Mouse (Mus musculus) brain, embryonic 18.5 days (tissue): ENCODE results near the gene Ccl26.
"Not testable (repeated sequence)": the region's sequence is repeated elsewhere in the genome, so short reads cannot be mapped to it uniquely, and the experiment has no call there.

Experiments used
- DNase-seq: peaks from one replicate; pipeline ENCODE4 v3.0.0-alpha.2; 2012; ENCODE audit warnings: low read depth, low spot score

The Ccl26 gene

DNA sequence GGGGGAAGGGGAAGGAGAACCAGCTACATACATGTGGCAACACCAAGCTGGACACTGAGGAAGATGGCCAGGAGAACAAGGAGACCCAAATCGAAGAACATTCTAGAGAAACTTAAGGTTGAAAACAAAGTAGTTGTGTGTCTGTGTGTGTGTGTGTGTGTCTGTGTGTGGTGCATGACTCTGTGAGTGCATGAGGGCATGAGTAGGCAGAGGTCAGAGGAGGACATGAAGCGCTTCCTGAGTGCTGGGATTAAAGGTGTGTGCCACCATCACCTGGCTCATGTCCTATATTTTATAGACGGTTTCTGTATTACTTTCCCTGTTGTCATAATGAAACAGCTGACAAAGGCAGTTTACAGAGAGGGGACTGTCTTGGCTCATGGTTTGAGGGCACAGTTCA, at the start of gene Ccl26:
Gene Ccl26 (minus strand): TSS at position 101 of the 400 bp plus-strand sequence.
- no peak for DNase-seq

DNA sequence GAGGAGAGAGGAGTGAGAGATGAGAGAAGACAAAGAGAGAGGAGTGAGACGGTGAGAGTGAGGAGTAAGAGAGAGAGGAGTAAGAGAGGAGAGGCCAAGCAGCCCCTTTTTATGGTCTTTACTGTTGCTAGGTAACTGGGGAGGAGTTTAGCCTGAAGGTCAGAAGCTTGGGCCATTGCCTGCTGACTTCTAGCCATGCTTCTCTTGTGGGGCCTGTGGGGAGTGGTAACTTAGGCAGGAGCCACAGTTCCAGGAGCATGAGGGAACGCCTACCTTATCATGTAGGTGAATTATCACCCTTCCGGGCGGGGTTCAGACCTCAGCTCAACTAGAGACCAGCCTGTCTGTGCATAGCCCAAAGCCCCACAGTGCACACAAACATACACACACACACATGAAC, 46.4 kb upstream of the Ccl26 start:
- no peak for DNase-seq

GRCm38 (mm10) chr5:135607581-135607980, 44.2 kb upstream of the Ccl26 start:
- DNase-seq, result no peak

- not testable (repeated sequence) for DNase-seq
These were observed 43.3 kb upstream of the Ccl26 start for GRCm38 (mm10) chr5:135606717-135607116.

DNA sequence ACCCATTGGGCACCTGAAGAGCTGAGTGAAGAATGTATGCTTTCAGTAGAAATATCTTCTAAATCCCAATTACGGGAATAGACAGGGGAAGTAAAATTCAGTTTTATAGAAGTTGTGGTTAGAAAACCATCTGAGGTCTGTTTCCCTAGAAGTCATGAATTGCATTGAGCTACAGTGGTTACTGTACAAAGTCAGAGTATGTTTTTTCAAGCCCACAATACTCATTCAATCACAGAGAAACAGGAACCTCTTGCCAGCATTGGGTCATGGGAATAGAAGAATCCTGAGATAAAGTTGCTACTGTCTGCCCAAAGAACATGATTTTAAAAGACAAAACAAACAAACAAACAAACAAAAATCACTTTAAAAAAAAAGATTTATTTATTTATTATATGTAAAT, 41.3 kb upstream of the Ccl26 start:
- DNase-seq, result not testable (repeated sequence)

GRCm38 (mm10) chr5:135589996-135590784, 26.8 kb upstream of the Ccl26 start:
- DNase-seq, result no peak

DNA sequence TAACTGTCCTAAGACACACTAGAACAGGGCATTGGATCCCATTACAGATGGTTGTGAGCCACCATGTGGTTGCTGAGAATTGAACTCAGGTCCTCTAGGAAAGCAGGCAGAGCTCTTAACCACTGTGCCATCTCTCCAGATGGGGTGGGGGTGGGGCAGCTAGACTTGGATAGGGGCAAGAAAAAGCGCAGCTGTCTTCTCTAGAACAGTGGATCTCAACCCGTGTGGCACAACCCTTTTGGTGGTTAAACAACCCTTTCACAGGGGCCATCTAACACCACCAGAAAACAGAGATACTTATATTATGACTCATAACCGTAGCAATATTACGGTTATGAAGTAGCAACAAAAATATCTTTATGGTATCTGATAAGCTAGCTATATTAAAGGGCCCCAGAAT, 24.4 kb upstream of the Ccl26 start:
- no peak for DNase-seq

- DNase-seq, result no peak
These were observed 22.3 kb upstream of the Ccl26 start for GRCm38 (mm10) chr5:135585691-135586090.

- DNase-seq, result no peak
These were observed 19.0 kb upstream of the Ccl26 start for GRCm38 (mm10) chr5:135582330-135582729.

- peak; percentile 12 for DNase-seq
These were observed 16.0 kb upstream of the Ccl26 start for GRCm38 (mm10) chr5:135579331-135579751.

GRCm38 (mm10) chr5:135576055-135576454, 12.7 kb upstream of the Ccl26 start:
- DNase-seq, result no peak

- DNase-seq, result no peak
These were observed 9.6 kb upstream of the Ccl26 start, which contains the start of gene Ccl24 for GRCm38 (mm10) chr5:135573006-135573405. Gene Ccl24 (minus strand): TSS chr5:135573049.

GRCm38 (mm10) chr5:135568698-135569097, 5.3 kb upstream of the Ccl26 start:
- DNase-seq, result no peak

DNA sequence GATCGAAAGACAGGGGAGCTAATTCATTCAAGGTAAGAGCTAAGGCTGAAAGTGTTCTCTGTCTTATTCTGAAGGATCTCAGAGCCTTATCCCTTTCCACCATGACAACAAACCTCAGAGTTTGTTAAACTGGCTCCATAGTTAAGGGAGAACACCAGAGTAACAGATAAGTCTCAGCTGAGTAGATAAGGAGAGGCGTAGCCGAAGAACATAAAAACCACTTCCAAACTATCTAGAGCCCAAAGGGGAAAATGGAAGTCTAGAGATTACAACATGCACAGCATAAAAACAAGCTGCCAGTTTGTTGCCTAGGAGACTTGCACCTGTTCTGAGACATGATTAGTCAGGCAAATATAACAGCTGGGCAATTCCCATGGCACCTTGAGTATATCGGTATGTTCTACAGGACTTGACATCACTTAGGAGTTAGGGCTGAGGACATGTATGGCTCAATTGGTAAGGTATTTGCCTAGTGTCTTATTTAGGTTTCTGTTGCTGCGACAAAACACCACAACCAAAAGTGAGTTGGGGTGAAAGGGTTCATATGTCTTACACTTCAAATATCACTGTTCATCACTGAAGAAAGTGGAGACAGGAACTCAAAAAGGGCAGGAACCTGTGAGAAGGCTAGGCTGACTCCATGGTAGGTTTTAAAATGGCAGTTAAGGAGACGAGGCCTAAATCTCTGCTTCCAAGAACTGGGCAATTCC, 4.3 kb upstream of the Ccl26 start:
- no peak for DNase-seq

GRCm38 (mm10) chr5:135557671-135558070, 5.7 kb downstream of the Ccl26 start:
- no peak for DNase-seq

DNA sequence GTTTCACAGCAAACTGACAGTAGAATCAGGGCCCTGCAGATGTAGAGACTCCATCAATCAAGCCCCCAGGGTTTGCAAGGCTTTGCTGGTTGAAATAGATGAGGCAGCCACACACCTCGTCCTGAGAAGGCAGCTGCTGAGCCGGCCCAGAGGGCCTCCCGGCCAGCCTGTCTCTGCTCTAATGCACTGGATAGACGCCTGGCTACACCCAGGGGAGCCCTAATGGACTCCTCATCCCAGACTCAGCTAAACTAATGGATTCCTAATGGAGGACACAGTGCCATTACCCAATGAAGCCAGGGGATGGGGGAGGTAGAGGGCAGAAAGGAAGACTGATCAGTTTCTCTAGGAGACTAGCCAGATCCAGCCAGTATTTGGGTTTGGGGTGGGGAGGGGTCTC, 6.3 kb downstream of the Ccl26 start:
- no peak for DNase-seq

GRCm38 (mm10) chr5:135556259-135556658, 7.1 kb downstream of the Ccl26 start:
- no peak for DNase-seq

- DNase-seq, result no peak
These were observed 11.8 kb downstream of the Ccl26 start for GRCm38 (mm10) chr5:135551591-135551990.

DNA sequence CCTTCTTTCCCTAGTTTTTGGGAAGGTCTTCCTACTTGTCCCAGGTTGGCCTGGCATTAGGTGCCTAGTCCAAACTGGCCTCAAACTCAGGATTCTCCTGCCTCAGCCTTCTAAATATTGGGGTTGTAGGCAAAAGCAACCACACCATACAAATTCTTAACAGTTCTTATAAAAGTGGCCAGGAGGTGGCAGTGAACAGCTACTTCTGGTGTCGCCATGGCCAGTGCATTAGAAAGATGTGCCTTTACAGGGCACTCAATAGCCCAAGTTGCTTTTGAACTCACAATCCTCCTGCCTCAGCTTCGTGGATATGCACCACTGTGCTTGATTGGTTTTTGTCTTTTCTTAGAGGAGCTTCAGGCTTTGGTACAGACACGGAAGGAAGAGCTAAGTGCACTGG, 12.5 kb downstream of the Ccl26 start:
- DNase-seq, result no peak

DNA sequence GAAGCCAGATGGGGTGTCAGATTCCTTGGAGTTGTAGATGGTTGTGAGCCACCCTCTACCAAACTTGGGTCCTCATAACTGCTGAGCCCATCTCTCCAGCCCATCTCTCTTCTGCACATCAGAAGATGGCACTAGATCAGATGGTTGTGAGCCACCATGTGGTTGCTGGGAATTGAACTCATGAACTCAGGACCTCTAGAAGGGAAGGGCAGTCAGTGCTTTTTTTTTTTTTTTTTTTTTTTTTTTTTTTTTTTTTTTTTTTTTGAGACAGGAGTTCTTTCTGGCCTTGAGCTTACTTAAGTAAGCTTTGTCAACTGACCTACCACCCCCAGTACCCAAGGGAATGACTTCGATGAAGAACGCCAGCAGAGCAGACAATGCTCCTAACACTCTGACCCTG, 15.4 kb downstream of the Ccl26 start:
- no peak for DNase-seq

DNA sequence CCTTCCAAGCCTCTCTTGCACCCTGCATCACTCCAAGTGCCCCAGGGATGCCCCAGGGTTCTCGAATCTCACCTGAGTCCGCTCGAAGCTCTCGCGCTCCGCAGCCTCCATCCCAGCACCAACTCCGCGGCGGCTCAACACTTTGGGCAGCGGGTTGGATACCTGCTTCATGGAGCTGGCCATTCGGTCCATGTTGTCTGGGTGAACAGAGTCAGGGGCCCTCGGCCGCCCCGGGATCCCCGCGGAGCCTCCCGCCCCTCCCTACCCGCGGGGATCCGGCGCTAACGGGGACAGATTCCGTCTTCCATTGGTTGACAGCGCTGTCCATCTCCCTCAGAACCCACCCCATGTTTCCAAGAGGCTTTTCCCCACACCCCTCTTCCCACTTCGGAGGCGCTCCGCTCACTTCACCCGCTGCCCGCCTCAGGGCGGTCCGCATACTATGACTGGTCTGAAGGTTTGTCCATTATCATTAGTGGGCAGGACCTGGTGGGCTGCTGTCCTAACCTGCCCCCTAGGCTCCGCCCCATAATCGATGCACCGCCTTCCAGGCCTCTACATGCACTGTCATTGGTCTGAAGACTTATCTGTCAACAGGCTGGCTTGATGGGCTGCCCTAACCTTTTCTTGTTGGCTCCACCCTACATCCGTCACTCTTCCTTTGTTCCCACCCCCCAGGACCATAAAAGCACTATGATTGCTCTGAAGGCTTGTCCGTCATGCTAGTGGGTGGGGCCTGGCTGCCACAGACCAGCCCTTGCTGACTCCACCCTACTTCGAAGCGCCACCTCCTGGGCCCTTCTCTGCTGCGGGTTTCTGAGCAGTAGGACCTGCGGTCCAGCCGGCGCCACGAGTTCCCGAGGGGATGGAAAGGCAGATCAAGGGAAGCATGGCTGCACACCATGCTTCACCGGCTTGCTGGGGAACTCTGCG, 18.2 kb downstream of the Ccl26 start, which contains the start of gene Hip1:
Gene Hip1 (minus strand): TSS at position 256 of the 933 bp plus-strand sequence.
- peak; percentile 99 for DNase-seq
